Mouse (Mus musculus): ENCODE measurements around the gene Galnt7. TPM values are rescaled to one million over a fixed set of nuclear protein-coding genes. Genes with fewer than 3 reads are reported as not detected.

The Galnt7 gene
- total and polyA plus RNA-seq, 3 experiments: 2.7 to 31.2 (median 19.0) TPM

GRCm38 (mm10) chr8:57590015-57590414 is 62.8 kb downstream of the Galnt7 start:
- Histone ChIP-seq H3K36me3 (replicated peaks) (peaks cover 7% of the 10 kb centered on the region), H3K4me1 (ENCODE audit: insufficient read depth, low read depth, low read length) (peaks cover 84% of the 10 kb centered on the region), H3K9me3 (replicated peaks) (no peaks in the 10 kb centered on the region), H3K4me3 (ENCODE audit: low read depth, low read length) (no peak overlapping the region), H3K27me3 (ENCODE audit: insufficient read depth, low read length) (no peaks in the 10 kb centered on the region)
- DNase-seq (ENCODE audit: low spot score) (no peak), ATAC-seq (ENCODE audit: extremely low read depth, insufficient number of reproducible peaks, low FRiP score, poor library complexity, severe bottlenecking) (no peak)
- TF ChIP-seq CTCF (IDR thresholded peaks at IDR 0.05; ENCODE audit: low read depth, low read length) (no peak), GATA1 (IDR thresholded peaks at IDR 0.05; ENCODE audit: borderline replicate concordance, low read length) (no peak), POLR2AphosphoS5 (IDR thresholded peaks at IDR 0.05; ENCODE audit: insufficient replicate concordance, low read depth, low read length) (no peak), GATA2 (IDR thresholded peaks at IDR 0.05; ENCODE audit: borderline replicate concordance, low read depth, low read length) (no peak), TAL1 (conservative IDR thresholded peaks at IDR 0.05; ENCODE audit: low read depth, low read length) (no peak)

DNA sequence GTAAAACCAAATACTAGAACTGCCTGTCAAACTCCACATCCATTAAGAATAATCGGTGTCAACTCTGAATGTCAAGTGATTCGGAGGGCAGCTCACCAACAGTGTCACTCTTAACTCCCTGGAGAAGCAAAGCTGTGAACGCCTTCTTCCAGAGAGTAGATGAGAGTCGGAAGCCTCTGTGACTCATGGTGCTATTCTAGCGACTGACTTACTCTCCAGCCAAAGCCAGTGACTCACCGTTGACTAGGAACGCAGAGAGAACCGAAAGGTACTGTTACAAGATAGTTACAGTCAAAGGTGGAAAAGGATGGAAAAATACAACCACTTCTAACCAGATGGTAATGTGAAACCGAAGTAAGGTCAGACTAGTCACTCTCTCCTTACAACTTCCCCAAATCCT is 63.7 kb downstream of the Galnt7 start:
- DNase-seq (ENCODE audit: low spot score): no peak
- H3K27me3 ChIP-seq (ENCODE audit: insufficient read depth, low read length): no peaks in the 10 kb centered on the region
- no peak for ATAC-seq (ENCODE audit: extremely low read depth, insufficient number of reproducible peaks, low FRiP score, poor library complexity, severe bottlenecking)
- H3K36me3 ChIP-seq (replicated peaks): peaks cover 7% of the 10 kb centered on the region
- peaks cover 84% of the 10 kb centered on the region for H3K4me1 ChIP-seq (ENCODE audit: insufficient read depth, low read depth, low read length)
- no peaks in the 10 kb centered on the region for H3K9me3 ChIP-seq (replicated peaks)
- no peak overlapping the region for H3K4me3 ChIP-seq (ENCODE audit: low read depth, low read length)
- no peak for TF ChIP-seq TAL1 (conservative IDR thresholded peaks at IDR 0.05; ENCODE audit: low read depth, low read length)

DNA sequence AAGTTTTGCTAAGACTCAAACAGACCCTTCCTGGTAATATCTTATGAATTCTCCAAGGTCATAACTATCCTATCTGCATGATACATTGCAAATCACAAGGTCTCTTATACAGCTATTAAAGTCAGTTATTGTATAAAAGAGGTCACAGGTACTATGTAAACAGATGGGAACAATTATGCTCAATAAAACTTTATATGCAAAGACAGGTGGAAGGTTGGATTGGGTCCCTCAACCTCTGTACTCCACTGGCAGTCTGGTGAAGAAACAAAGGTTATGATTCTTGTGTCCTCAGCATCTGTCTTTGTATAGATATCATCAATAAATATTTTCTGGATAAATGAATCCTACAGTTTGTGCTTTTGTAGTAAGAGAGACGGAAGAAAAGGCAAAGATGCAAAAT is 64.2 kb downstream of the Galnt7 start:
- no peak for ATAC-seq (ENCODE audit: extremely low read depth, insufficient number of reproducible peaks, low FRiP score, poor library complexity, severe bottlenecking)
- Histone ChIP-seq H3K9me3 (replicated peaks) (no peaks in the 10 kb centered on the region), H3K4me1 (ENCODE audit: insufficient read depth, low read depth, low read length) (peaks cover 80% of the 10 kb centered on the region), H3K27me3 (ENCODE audit: insufficient read depth, low read length) (no peaks in the 10 kb centered on the region), H3K4me3 (ENCODE audit: low read depth, low read length) (no peak overlapping the region), H3K36me3 (replicated peaks) (peaks cover 12% of the 10 kb centered on the region)
- no peak for TF ChIP-seq TAL1 (conservative IDR thresholded peaks at IDR 0.05; ENCODE audit: low read depth, low read length)
- TF ChIP-seq GATA1 (IDR thresholded peaks at IDR 0.05; ENCODE audit: borderline replicate concordance, low read length): no peak
- TF ChIP-seq CTCF (IDR thresholded peaks at IDR 0.05; ENCODE audit: low read depth, low read length): no peak
- DNase-seq (ENCODE audit: low spot score): no peak

GRCm38 (mm10) chr8:57586667-57587066 is 66.2 kb downstream of the Galnt7 start:
- H3K9me3 ChIP-seq (replicated peaks): no peaks in the 10 kb centered on the region
- TF ChIP-seq CTCF (IDR thresholded peaks at IDR 0.05; ENCODE audit: low read depth, low read length): no peak
- no peak for TF ChIP-seq GATA1 (IDR thresholded peaks at IDR 0.05; ENCODE audit: borderline replicate concordance, low read length)
- TF ChIP-seq POLR2AphosphoS5 (IDR thresholded peaks at IDR 0.05; ENCODE audit: insufficient replicate concordance, low read depth, low read length): no peak
- TF ChIP-seq TAL1 (conservative IDR thresholded peaks at IDR 0.05; ENCODE audit: low read depth, low read length): no peak
- no peak for TF ChIP-seq GATA2 (IDR thresholded peaks at IDR 0.05; ENCODE audit: borderline replicate concordance, low read depth, low read length)
- peak; percentile 26 for ATAC-seq (ENCODE audit: extremely low read depth, insufficient number of reproducible peaks, low FRiP score, poor library complexity, severe bottlenecking)
- peaks cover 62% of the 10 kb centered on the region for H3K4me1 ChIP-seq (ENCODE audit: insufficient read depth, low read depth, low read length)
- H3K4me3 ChIP-seq (ENCODE audit: low read depth, low read length): no peak overlapping the region; the same call in 1 of the 2 replicates
- no peaks in the 10 kb centered on the region for H3K27me3 ChIP-seq (ENCODE audit: insufficient read depth, low read length)
- no peak for DNase-seq (ENCODE audit: low spot score)
- H3K36me3 ChIP-seq (replicated peaks): peaks cover 22% of the 10 kb centered on the region

DNA sequence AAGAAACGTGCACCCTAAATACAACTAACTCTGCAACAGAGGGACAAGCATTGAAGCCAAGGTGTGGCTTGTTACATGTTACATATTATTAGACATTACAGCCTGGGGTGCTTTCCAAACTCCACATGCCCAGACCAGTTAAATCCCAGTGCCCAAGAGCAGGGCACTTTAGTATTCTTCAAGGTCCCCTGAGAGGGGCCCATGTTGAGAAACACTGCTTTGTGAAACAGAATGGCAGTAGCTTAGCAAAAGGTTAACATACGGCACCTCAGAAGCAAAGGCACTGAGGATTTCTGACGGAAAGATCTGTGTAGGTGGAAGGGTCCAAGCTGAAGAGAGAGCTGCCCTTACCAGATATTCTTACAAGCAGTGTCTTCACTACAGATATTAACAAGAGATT is 67.0 kb downstream of the Galnt7 start:
- TF ChIP-seq TAL1 (conservative IDR thresholded peaks at IDR 0.05; ENCODE audit: low read depth, low read length) (no peak), CTCF (IDR thresholded peaks at IDR 0.05; ENCODE audit: low read depth, low read length) (no peak), GATA2 (IDR thresholded peaks at IDR 0.05; ENCODE audit: borderline replicate concordance, low read depth, low read length) (no peak), POLR2AphosphoS5 (IDR thresholded peaks at IDR 0.05; ENCODE audit: insufficient replicate concordance, low read depth, low read length) (no peak), GATA1 (IDR thresholded peaks at IDR 0.05; ENCODE audit: borderline replicate concordance, low read length) (no peak)
- H3K4me3 ChIP-seq (ENCODE audit: low read depth, low read length): no peak overlapping the region
- H3K9me3 ChIP-seq (replicated peaks): no peaks in the 10 kb centered on the region
- DNase-seq (ENCODE audit: low spot score) (no peak), ATAC-seq (ENCODE audit: extremely low read depth, insufficient number of reproducible peaks, low FRiP score, poor library complexity, severe bottlenecking) (no peak)
- H3K4me1 ChIP-seq (ENCODE audit: insufficient read depth, low read depth, low read length): peaks cover 55% of the 10 kb centered on the region
- H3K36me3 ChIP-seq (replicated peaks): peaks cover 27% of the 10 kb centered on the region
- H3K27me3 ChIP-seq (ENCODE audit: insufficient read depth, low read length): no peaks in the 10 kb centered on the region

- Histone ChIP-seq H3K27me3 (ENCODE audit: insufficient read depth, low read length) (no peaks in the 10 kb centered on the region), H3K4me1 (ENCODE audit: insufficient read depth, low read depth, low read length) (peaks cover 57% of the 10 kb centered on the region), H3K4me3 (ENCODE audit: low read depth, low read length) (no peak overlapping the region), H3K36me3 (replicated peaks) (peaks cover 27% of the 10 kb centered on the region), H3K9me3 (replicated peaks) (no peaks in the 10 kb centered on the region)
- no peak for DNase-seq (ENCODE audit: low spot score)
- TF ChIP-seq TAL1 (conservative IDR thresholded peaks at IDR 0.05; ENCODE audit: low read depth, low read length) (no peak), GATA1 (IDR thresholded peaks at IDR 0.05; ENCODE audit: borderline replicate concordance, low read length) (no peak)
- no peak for ATAC-seq (ENCODE audit: extremely low read depth, insufficient number of reproducible peaks, low FRiP score, poor library complexity, severe bottlenecking)
Measured at GRCm38 (mm10) chr8:57585128-57585442, 67.7 kb downstream of the Galnt7 start.

DNA sequence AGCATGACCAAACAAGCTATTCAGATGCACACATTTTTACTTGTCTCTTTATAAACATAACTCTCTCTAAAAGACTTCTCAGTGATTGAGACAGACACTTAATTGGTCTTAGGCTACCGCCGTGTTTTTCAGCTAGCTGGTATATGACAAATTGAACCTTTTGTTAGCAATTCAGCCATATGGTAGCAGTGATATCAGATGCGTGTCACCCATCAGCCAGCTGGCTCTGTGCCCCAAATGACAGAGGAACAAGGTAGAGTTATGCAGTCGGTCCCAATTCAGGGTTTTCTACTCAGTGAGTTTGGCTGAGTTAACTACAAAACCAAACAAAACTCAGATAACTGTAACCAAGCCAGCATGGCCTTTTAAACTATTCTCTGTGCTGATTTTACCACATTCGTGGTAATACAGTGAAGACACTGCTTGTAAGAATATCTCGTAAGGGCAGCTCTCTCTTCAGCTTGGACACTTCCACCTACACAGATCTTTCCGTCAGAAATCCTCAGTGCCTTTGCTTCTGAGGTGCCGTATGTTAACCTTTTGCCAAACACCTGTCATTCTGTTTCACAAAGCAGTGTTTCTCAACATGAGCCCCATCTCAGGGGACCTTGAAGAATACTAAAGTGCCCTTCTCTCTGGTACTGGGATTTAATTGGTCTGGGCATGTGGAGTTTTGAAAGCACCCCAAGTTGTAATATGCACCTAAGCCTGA is 68.3 kb downstream of the Galnt7 start:
- ATAC-seq (ENCODE audit: extremely low read depth, insufficient number of reproducible peaks, low FRiP score, poor library complexity, severe bottlenecking) (no peak), DNase-seq (ENCODE audit: low spot score) (no peak)
- Histone ChIP-seq H3K4me3 (ENCODE audit: low read depth, low read length) (no peak overlapping the region), H3K36me3 (replicated peaks) (peaks cover 26% of the 10 kb centered on the region), H3K27me3 (ENCODE audit: insufficient read depth, low read length) (no peaks in the 10 kb centered on the region), H3K4me1 (ENCODE audit: insufficient read depth, low read depth, low read length) (peaks cover 58% of the 10 kb centered on the region), H3K9me3 (replicated peaks) (no peaks in the 10 kb centered on the region)
- TF ChIP-seq CTCF (IDR thresholded peaks at IDR 0.05; ENCODE audit: low read depth, low read length) (no peak), GATA2 (IDR thresholded peaks at IDR 0.05; ENCODE audit: borderline replicate concordance, low read depth, low read length) (no peak), TAL1 (conservative IDR thresholded peaks at IDR 0.05; ENCODE audit: low read depth, low read length) (no peak), POLR2AphosphoS5 (IDR thresholded peaks at IDR 0.05; ENCODE audit: insufficient replicate concordance, low read depth, low read length) (no peak), GATA1 (IDR thresholded peaks at IDR 0.05; ENCODE audit: borderline replicate concordance, low read length) (no peak)

Data from G1E (cell line).